Mouse (Mus musculus) limb, embryonic 12.5 days (tissue): ENCODE data around the gene Coch. TPM values are rescaled to one million over a fixed set of nuclear protein-coding genes. Genes with fewer than 3 reads are reported as not detected.
"Not testable (repeated sequence)": the region's sequence is repeated elsewhere in the genome, so short reads cannot be mapped to it uniquely, and the experiment has no call there.

ENCODE experiments used
- ATAC-seq: fragments of 200-750 bp; cut with Nextera tagmentation; 2 replicates; pipeline ENCODE4 v1.8.0; 2017; ENCODE audit warnings: low read depth, moderate TSS enrichment; ENCODE audit not compliant: insufficient number of reproducible peaks, insufficient read depth, low FRiP score, low TSS enrichment
- H3K27ac ChIP-seq: fragments of 300-500 bp; sonication (generic); 2 replicates; pipeline ENCODE4 v1.5.1; 2016; ENCODE audit warnings: mild to moderate bottlenecking, moderate library complexity
- H3K27me3 ChIP-seq: fragments of 300-500 bp; sonication (generic); 2 replicates; pipeline ENCODE4 v1.6.1; 2016; ENCODE audit warnings: mild to moderate bottlenecking, moderate library complexity
- H3K36me3 ChIP-seq: fragments of 300-500 bp; sonication (generic); 2 replicates; pipeline ENCODE4 v1.6.1; 2016; ENCODE audit warnings: mild to moderate bottlenecking, moderate library complexity
- H3K4me1 ChIP-seq: fragments of 300-500 bp; sonication (generic); replicated peaks from 2 replicates; pipeline ENCODE4 v1.6.1; 2016
- H3K4me2 ChIP-seq: fragments of 300-500 bp; sonication (generic); 2 replicates; pipeline ENCODE4 v1.6.1; 2016; ENCODE audit warnings: mild to moderate bottlenecking, moderate library complexity
- H3K4me3 ChIP-seq: fragments of 300-500 bp; sonication (generic); replicated peaks from 2 replicates; pipeline ENCODE4 v1.5.1; 2016; ENCODE audit warnings: mild to moderate bottlenecking
- H3K9ac ChIP-seq: fragments of 300-500 bp; sonication (generic); replicated peaks from 2 replicates; pipeline ENCODE4 v1.6.1; 2016; ENCODE audit warnings: mild to moderate bottlenecking, moderate library complexity
- H3K9me3 ChIP-seq: fragments of 300-500 bp; sonication (generic); 2 replicates; pipeline ENCODE4 v1.6.1; 2016; ENCODE audit warnings: mild to moderate bottlenecking, moderate library complexity
- WGBS: fragments of 180-500 bp; shearing (Covaris S2); methylation state at CpG from one replicate; pipeline ENCODE4 v1.1.7; 2016; 5-methylcytosine and 5-hydroxymethylcytosine counted together
- polyA plus RNA-seq: library from polyadenylated mRNA; unstranded; fragments of >200 nt; fragmentation: Nextera tagmentation; extraction: Ambion mirVana; gene quantifications from 2 replicates; pipeline ENCODE4 v1.2.1, GENCODE M21; 2016

Gene Coch
- 1.4 TPM in 2 replicates for polyA plus RNA-seq

DNA sequence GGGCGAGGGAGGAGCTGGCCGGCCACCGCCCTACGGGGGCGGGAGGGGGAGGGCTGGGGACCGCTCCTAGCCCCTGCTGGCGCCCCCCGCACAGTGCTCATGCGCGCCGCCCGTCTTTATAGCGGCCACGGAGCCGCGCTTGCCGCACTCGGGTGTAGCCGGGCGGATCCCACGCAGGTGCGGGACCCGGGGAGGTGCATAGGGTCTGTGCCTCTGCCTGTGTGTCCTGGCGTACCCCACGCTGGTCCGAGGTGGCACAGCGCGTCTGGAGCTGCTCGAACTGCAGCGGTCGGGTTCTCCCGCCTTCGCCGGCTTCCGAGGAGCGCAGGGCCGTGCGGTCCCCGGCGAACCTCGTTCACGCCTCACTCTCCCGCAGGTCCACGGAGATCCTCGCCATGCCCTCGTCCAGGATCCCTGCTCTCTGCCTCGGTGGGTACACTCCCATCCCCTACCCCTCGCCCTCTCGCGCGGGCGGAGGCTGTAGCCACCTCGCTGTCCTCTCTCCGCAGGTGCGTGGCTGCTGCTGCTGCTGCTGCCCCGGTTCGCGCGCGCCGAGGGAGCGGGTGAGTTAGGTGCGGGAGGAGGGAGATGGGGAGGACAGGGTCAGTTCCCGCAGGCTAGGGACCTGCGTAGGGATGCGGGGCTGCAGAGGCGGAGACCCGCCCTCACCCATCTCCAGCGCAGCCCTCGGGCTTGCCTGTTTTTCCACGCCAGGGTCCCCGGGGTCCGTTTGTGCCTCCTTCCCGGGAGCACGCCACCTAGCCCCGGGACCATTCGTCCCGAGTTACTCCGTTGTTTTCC lies at the start of gene Coch:
Gene Coch (plus strand): TSS at position 113 of the 801 bp plus-strand sequence.
- no peaks in the 10 kb centered on the region for H3K36me3 ChIP-seq
- under 1% methylated on average over 77 of the region's 79 CpGs for WGBS
- H3K9me3 ChIP-seq: no peaks in the 10 kb centered on the region
- peak; percentile 52; the same call in 1 of the 2 replicates for ATAC-seq
- peak within 1 kb of the TSS; percentile 99 for H3K4me2 ChIP-seq
- H3K4me3 ChIP-seq: peak within 1 kb of the TSS; percentile 63
- peaks cover 57% of the 10 kb centered on the region for H3K27me3 ChIP-seq
- no peak within 1 kb of the TSS for H3K27ac ChIP-seq
- H3K9ac ChIP-seq: peak within 1 kb of the TSS; percentile 58
- H3K4me1 ChIP-seq: peaks cover 15% of the 10 kb centered on the region

DNA sequence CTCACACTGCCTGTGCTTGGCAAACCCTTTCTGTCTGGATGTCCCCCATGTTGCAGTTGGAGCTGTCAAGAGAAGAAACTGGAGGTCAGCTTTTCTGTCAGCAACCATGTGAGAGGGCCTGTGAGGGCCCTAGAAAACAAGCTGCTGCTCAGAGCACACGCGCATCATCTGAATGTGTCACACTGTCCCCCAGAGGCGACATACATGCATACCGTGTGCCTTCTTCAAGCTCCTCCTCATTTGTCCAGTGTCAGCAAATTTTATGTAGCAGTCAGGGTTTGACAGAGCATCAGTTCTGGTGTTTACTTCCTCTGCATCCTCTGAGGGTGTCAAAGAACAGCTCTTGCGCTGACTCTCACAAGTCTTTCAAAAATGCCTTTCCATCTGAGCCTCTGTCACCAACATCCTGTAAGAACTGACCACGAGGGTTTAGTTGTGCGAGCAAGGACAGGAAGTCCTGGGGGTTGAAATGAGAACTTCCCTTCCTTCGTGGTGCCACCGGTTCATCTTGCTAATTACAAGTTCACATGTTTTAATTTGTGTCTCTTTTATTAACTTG lies 49.7 kb upstream of the Coch start:
- WGBS: 75% methylated on average over 9 of the region's 9 CpGs
- ATAC-seq: no peak
- Histone ChIP-seq H3K27ac (no peak overlapping the region), H3K4me3 (no peak overlapping the region), H3K36me3 (no peaks in the 10 kb centered on the region), H3K9ac (no peak overlapping the region), H3K27me3 (no peaks in the 10 kb centered on the region), H3K4me1 (no peaks in the 10 kb centered on the region), H3K4me2 (no peak overlapping the region), H3K9me3 (peaks cover 5% of the 10 kb centered on the region; the same call in 1 of the 2 replicates)

DNA sequence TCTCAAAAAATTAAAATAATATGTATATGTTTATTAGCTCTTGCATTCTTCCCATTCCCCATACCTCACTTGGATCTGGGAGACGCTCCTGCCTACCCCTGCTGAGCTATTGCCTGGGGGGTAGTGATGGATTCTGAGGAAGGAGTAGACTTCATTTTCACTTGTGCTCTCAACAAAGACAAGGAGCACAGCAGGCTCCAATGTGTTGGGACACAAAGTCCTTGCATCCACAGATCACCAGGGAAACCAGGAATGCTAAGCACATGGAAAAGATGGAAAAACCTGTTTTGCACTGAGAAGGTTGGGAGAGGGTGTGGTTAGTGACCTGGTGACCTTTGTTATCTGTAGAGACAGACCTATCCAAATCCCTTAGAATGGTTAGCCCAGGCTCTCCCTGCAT lies 38.1 kb upstream of the Coch start:
- H3K4me3 ChIP-seq: no peak overlapping the region
- H3K27me3 ChIP-seq: no peaks in the 10 kb centered on the region
- H3K9ac ChIP-seq: no peak overlapping the region
- WGBS: 69% methylated on average over 1 of the region's 1 CpGs
- H3K4me2 ChIP-seq: no peak overlapping the region
- peaks cover 2% of the 10 kb centered on the region; the same call in 1 of the 2 replicates for H3K9me3 ChIP-seq
- H3K4me1 ChIP-seq: no peaks in the 10 kb centered on the region
- no peak for ATAC-seq
- H3K27ac ChIP-seq: no peak overlapping the region
- no peaks in the 10 kb centered on the region for H3K36me3 ChIP-seq

DNA sequence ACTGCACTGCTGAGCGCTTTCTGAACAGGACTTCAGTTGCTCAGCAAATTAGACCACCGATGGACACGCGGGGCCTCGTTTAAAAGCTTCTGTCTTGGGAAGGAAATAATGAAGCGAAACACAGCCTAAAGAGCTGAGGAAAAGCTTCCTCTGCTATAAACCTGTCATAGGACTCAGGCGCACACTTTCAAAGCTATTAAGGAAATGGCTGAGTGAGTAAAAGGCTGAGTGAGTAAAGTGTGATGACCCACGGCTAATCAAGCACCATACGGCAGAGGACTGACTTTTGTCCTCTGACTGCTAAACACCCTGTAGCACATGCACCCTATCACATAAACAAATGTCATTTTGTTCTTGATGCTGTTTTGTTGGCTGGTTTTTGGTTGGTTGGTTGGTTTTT lies 31.7 kb upstream of the Coch start:
- Histone ChIP-seq H3K4me1 (peaks cover 3% of the 10 kb centered on the region; the same call in 1 of the 2 replicates), H3K4me3 (no peak overlapping the region), H3K9me3 (peaks cover 14% of the 10 kb centered on the region), H3K36me3 (no peaks in the 10 kb centered on the region), H3K27me3 (no peaks in the 10 kb centered on the region), H3K9ac (no peak overlapping the region), H3K4me2 (no peak overlapping the region), H3K27ac (no peak overlapping the region)
- WGBS: 13% methylated on average over 9 of the region's 9 CpGs
- no peak for ATAC-seq

DNA sequence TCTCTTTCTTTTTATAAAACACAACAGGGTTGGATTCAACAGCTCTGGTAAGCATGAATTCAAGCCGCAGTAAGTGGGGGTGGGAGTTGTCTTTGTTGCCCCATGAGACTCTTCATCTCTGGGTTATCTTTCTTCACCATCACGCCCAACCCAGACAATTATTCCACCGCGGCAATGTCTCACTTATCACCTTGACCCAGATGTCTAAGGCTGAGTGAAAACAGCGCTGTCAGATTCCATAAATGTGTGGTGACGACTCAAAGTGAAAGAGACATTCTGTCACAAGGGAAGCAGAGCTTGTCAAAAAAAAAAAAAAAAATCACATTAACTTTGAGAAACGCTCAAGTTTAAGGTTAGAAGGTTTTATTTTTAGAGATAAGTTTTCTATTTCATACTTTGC lies 25.9 kb upstream of the Coch start:
- Histone ChIP-seq H3K36me3 (no peaks in the 10 kb centered on the region), H3K9me3 (peaks cover 15% of the 10 kb centered on the region), H3K4me1 (no peaks in the 10 kb centered on the region), H3K27ac (no peak overlapping the region), H3K4me3 (no peak overlapping the region), H3K9ac (no peak overlapping the region), H3K4me2 (no peak overlapping the region), H3K27me3 (no peaks in the 10 kb centered on the region)
- ATAC-seq: no peak
- 67% methylated on average over 7 of the region's 7 CpGs for WGBS

DNA sequence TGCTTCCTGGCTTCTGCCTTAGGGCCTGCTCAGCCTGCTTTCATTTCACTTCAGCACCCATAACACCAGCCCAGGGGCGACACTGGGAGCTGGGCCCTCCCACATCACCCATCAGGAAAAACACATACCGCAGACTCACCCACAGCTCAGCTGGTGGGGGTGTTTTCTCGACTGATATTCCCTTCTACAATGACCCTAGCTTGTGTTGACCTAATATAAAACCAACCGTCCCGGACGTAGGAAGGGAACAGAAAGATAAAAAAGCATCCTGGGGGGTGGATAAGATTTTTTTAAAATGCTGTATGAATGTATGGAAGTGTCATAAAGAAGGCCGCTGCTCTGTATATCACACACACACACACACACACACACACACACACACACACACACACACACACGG lies 23.7 kb upstream of the Coch start:
- H3K27me3 ChIP-seq: no peaks in the 10 kb centered on the region
- H3K27ac ChIP-seq: no peak overlapping the region
- H3K36me3 ChIP-seq: no peaks in the 10 kb centered on the region
- no peak for ATAC-seq
- H3K9me3 ChIP-seq: peaks cover 15% of the 10 kb centered on the region; the same call in 1 of the 2 replicates
- H3K9ac ChIP-seq: no peak overlapping the region
- 84% methylated on average over 8 of the region's 8 CpGs for WGBS
- no peak overlapping the region for H3K4me2 ChIP-seq
- no peak overlapping the region for H3K4me3 ChIP-seq
- no peaks in the 10 kb centered on the region for H3K4me1 ChIP-seq

DNA sequence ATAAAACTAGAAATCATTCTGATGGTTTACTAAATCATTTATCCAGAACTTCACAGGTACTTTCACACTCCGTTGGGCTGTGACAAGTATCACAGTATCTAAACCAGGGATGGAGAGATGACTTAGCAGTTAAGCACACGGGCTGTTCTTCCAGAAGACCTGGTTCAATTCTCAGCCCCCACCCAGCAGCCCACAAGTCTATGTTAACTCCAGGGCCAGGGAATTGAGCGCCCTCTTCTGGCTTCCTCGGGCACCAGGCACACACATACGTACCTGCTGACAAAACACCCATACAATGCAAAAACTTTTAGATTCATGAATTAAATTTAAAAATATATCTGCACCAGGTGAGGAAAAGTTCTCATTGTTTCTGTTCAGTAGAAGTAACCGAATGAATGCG lies 23.2 kb upstream of the Coch start:
- H3K27ac ChIP-seq: no peak overlapping the region
- peaks cover 14% of the 10 kb centered on the region; the same call in 1 of the 2 replicates for H3K9me3 ChIP-seq
- H3K4me1 ChIP-seq: no peaks in the 10 kb centered on the region
- H3K27me3 ChIP-seq: no peaks in the 10 kb centered on the region
- 69% methylated on average over 7 of the region's 7 CpGs for WGBS
- no peak overlapping the region for H3K9ac ChIP-seq
- no peak overlapping the region for H3K4me2 ChIP-seq
- no peaks in the 10 kb centered on the region for H3K36me3 ChIP-seq
- H3K4me3 ChIP-seq: no peak overlapping the region
- no peak for ATAC-seq

DNA sequence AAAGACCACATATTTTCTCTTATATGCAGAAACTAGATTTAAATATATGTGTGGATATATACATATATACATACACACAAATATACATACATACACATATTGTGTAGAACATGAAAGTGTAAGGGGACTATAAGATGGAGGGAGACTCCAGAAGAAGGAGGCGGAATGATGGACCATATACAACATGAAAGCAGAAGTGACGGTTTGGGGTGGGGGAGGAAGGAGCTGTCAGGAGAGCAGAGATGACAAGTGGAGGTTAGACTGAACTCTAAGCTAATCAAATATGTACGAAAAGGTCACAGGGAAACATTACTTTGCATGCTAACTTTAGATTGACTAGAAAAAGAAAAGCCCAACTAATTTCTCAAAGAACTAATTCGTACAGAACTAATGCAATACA lies 20.5 kb upstream of the Coch start:
- ATAC-seq: no peak
- H3K4me2 ChIP-seq: no peak overlapping the region
- no peak overlapping the region for H3K9ac ChIP-seq
- H3K9me3 ChIP-seq: no peaks in the 10 kb centered on the region
- H3K36me3 ChIP-seq: no peaks in the 10 kb centered on the region
- H3K27ac ChIP-seq: no peak overlapping the region
- 84% methylated on average over 4 of the region's 4 CpGs for WGBS
- no peaks in the 10 kb centered on the region for H3K27me3 ChIP-seq
- H3K4me1 ChIP-seq: no peaks in the 10 kb centered on the region
- H3K4me3 ChIP-seq: no peak overlapping the region

DNA sequence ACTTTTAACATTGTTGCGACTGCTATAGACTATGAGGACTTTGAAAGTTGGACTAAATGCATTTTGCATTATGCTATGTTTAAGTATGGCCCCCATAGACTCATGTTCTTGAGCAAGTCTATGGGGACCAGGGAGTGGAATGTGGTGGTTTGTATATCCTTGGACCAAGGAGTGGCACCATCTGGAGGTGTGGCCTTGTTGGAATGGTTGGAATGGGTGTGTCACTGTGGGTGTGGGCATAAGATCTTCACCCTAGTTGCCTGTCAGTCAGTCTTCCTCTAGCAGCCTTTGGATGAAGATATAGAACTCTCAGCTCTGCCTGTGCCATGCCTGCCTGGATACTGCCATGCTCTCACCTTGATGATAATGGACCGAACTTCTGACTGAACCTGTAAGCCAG lies 15.3 kb upstream of the Coch start:
- not testable (repeated sequence) for H3K4me2 ChIP-seq, H3K4me3 ChIP-seq, H3K27me3 ChIP-seq, H3K9me3 ChIP-seq, H3K4me1 ChIP-seq, H3K27ac ChIP-seq, H3K9ac ChIP-seq, H3K36me3 ChIP-seq, ATAC-seq
- 80% methylated on average over 2 of the region's 2 CpGs for WGBS

DNA sequence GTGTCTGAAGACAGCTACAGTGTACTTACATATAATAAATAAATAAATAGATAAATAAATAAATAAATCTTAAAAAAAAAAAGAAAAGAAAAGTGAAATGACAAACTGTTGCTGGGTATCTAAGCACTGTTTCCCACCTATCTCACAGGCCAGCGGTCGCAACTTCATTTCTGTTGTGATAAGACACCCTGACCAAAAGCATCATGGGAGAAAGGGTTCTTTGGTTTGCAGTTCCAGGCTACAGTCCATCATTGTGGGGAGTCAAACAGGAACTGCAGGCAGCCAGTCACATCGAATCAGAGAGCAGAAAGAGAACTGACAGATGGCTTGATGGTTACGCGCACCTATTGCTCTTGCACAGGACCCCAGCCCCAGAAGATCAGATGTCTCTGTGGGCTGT lies 3.9 kb upstream of the Coch start:
- no peak for ATAC-seq

DNA sequence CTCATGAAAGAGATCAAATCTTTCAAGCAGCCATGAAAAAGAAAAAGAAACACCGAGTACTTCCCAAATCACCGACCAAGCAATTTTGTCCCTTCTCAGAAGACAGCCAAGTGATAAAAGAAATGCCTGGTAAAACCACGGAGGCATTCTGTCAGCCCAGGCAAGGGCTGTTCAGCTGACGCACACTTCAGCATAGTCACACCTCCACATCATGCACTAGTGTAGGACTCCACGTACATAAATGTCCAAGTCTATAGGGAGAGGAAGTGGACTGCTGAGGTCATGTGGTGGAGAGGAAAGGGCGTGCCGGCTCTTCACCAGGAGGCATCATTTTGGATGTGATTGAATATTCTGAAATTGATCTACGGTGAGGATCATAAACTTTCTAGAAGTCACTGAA lies 1.2 kb upstream of the Coch start:
- ATAC-seq: no peak
- no peak overlapping the region for H3K9ac ChIP-seq
- no peaks in the 10 kb centered on the region for H3K9me3 ChIP-seq
- no peak overlapping the region for H3K4me3 ChIP-seq
- H3K27ac ChIP-seq: no peak overlapping the region
- peaks cover 15% of the 10 kb centered on the region for H3K4me1 ChIP-seq
- H3K36me3 ChIP-seq: no peaks in the 10 kb centered on the region
- H3K4me2 ChIP-seq: no peak overlapping the region
- 72% methylated on average over 8 of the region's 8 CpGs for WGBS
- H3K27me3 ChIP-seq: peaks cover 50% of the 10 kb centered on the region

More for the DNA sequence above, 3.9 kb upstream of the Coch start:
- H3K4me1 ChIP-seq: peaks cover 14% of the 10 kb centered on the region
- H3K9me3 ChIP-seq: no peaks in the 10 kb centered on the region
- peaks cover 31% of the 10 kb centered on the region for H3K27me3 ChIP-seq
- no peak overlapping the region for H3K27ac ChIP-seq
- no peak overlapping the region for H3K9ac ChIP-seq
- 91% methylated on average over 5 of the region's 5 CpGs for WGBS
- no peak overlapping the region for H3K4me2 ChIP-seq
- H3K4me3 ChIP-seq: no peak overlapping the region
- H3K36me3 ChIP-seq: no peaks in the 10 kb centered on the region
